ENCODE assay signal across 11 mouse cellular contexts in the genomic region with DNA sequence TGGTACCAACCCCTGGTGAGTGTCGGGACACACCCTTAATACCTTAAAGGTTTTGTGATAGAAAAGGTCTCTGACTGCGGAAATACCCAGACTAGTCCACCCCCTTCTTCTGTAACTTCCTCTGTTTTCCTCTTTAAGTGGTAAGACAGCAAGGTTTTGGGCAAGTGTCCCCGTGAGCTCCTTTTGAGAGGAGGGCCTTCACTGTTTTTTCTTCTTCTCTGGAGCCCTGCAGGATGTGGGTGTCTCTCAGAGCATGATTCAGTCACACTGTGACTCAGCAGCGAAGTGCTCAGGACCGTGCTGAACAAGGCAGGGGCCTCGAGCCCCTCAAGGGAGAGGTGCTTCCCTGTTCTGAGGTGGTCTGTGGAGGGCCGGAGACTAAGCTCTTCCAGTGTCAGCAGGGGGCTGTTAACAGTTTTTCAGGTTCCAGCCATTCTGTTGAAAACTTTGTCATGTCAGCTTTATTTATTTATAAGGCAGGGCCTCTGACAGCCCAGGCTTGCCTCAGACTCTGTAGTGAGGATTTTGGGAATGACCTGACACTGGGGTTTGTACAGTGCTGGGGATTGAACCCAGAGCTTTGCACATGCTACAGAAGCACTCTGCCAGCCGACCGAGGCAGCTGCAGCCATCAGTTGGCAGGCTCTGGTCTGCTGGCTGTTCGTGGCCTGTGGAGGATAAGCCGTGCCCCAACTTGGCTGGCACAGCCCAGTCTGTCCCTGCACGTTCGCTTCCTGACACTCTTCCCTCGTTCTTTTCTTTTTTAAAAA. TPM values are rescaled to one million over a fixed set of nuclear protein-coding genes. Genes with fewer than 3 reads are reported as not detected.
DNase-seq lines count a peak whose midpoint lies in the region; ATAC-seq and TF ChIP-seq lines count a peak whose summit lies in the region.
"Had no signal": no experiment of that assay in that cellular context is flagged by ENCODE, and none has a peak within 500 bp of the region (broad histone marks: within the 10 kb centered on the region; RNA-seq: fewer than 3 reads in every experiment).

No protein-coding gene starts in this region.

- 0 out of 2 replicates have a peak overlapping the region, but pooled peaks have one; percentile 1 for H3K9ac ChIP-seq in forebrain, embryonic 13.5 days
- H3K9ac ChIP-seq in forebrain, embryonic 14.5 days (ENCODE audit: low read length), result no peak overlapping the region
- H3K9ac ChIP-seq in liver, postnatal 0 days (replicated peaks), result no peak overlapping the region

- no peak for DNase-seq in forebrain, embryonic 14.5 days (ENCODE audit: low spot score)
- peak; percentile 75 for DNase-seq in right cerebral cortex, adult 18-20 months
- no peak for DNase-seq in right cerebral cortex, postnatal 10 days (ENCODE audit: low spot score in 2 of 2)
- no peak for DNase-seq in liver, postnatal 0 days
- DNase-seq in thymus, postnatal 25 days, result peak; percentile 38
- DNase-seq in spleen, adult 18-20 months, result no peak
- DNase-seq in ovary, postnatal 14 days (ENCODE audit: low spot score), result no peak
- DNase-seq: cerebellum, adult 11-12 months had no signal

- ATAC-seq in forebrain, embryonic 13.5 days, result no peak
- ATAC-seq in forebrain, embryonic 14.5 days, result no peak
- 0 out of 2 replicates have a peak, but pooled peaks have one; percentile 19 for ATAC-seq in liver, postnatal 0 days
- ATAC-seq: hindbrain, embryonic 16.5 days had no signal

- peaks cover 57% of the 10 kb centered on the region for H3K36me3 ChIP-seq in forebrain, embryonic 13.5 days (ENCODE audit: poor library complexity, severe bottlenecking)
- peaks cover 45% of the 10 kb centered on the region for H3K36me3 ChIP-seq in forebrain, embryonic 14.5 days (ENCODE audit: control insufficient read depth, insufficient read depth, low read length)
- peaks cover 12% of the 10 kb centered on the region; the same call in 1 of the 2 replicates for H3K36me3 ChIP-seq in liver, postnatal 0 days (replicated peaks; ENCODE audit: insufficient read depth, low read length)

- H3K4me3 ChIP-seq in forebrain, embryonic 13.5 days, result no peak overlapping the region
- H3K4me3 ChIP-seq in forebrain, embryonic 14.5 days (ENCODE audit: low read depth, low read length), result no peak overlapping the region
- no peak overlapping the region for H3K4me3 ChIP-seq in liver, postnatal 0 days (ENCODE audit: low read depth, low read length)

- no peaks in the 10 kb centered on the region for H3K27me3 ChIP-seq in forebrain, embryonic 13.5 days
- no peaks in the 10 kb centered on the region for H3K27me3 ChIP-seq in forebrain, embryonic 14.5 days (replicated peaks; ENCODE audit: control insufficient read depth, insufficient read depth, low read length)
- H3K27me3 ChIP-seq in liver, postnatal 0 days (ENCODE audit: insufficient read depth, low read length), result no peaks in the 10 kb centered on the region

- peaks cover 18% of the 10 kb centered on the region for H3K4me1 ChIP-seq in forebrain, embryonic 13.5 days
- H3K4me1 ChIP-seq in forebrain, embryonic 14.5 days (ENCODE audit: control insufficient read depth, insufficient read depth, low read length), result peaks cover 5% of the 10 kb centered on the region
- no peaks in the 10 kb centered on the region for H3K4me1 ChIP-seq in liver, postnatal 0 days (ENCODE audit: insufficient read depth)

- H3K9me3 ChIP-seq in forebrain, embryonic 13.5 days (replicated peaks), result no peaks in the 10 kb centered on the region
- no peaks in the 10 kb centered on the region for H3K9me3 ChIP-seq in forebrain, embryonic 14.5 days (replicated peaks; ENCODE audit: control insufficient read depth, low read length)
- H3K9me3 ChIP-seq in liver, postnatal 0 days (ENCODE audit: low read length), result no peaks in the 10 kb centered on the region
- H3K9me3 ChIP-seq: G1E had no signal

- TF ChIP-seq EP300 in liver, postnatal 0 days (IDR thresholded peaks at IDR 0.05; ENCODE audit: low read depth), result no peak

- H3K4me2 ChIP-seq in forebrain, embryonic 13.5 days, result no peak overlapping the region
- no peak overlapping the region for H3K4me2 ChIP-seq in forebrain, embryonic 14.5 days (ENCODE audit: low read length)
- H3K4me2 ChIP-seq in liver, postnatal 0 days (ENCODE audit: low read depth, low read length), result no peak overlapping the region

- WGBS in forebrain, embryonic 13.5 days, result 82% methylated on average over 14 of the region's 14 CpGs
- 81% methylated on average over 14 of the region's 14 CpGs for WGBS in forebrain, embryonic 14.5 days
- WGBS in liver, postnatal 0 days (ENCODE audit: insufficient replicate concordance), result 53% methylated on average over 14 of the region's 14 CpGs

- no peak for TF ChIP-seq CTCF in liver, postnatal 0 days (IDR thresholded peaks at IDR 0.05; ENCODE audit: low read depth)

- no peak overlapping the region for H3K27ac ChIP-seq in forebrain, embryonic 13.5 days
- H3K27ac ChIP-seq in forebrain, embryonic 14.5 days (ENCODE audit: low read depth, low read length), result no peak overlapping the region
- H3K27ac ChIP-seq in liver, postnatal 0 days (ENCODE audit: low read depth), result 0 out of 2 replicates have a peak overlapping the region, but pooled peaks have one; percentile 23

RNA-seq across cellular contexts. Expression of gene Zbtb17, which starts 10.3 kb away (rescaled TPM):
- 60.9 and 63.7 TPM in 2 replicates for polyA plus RNA-seq in forebrain, embryonic 13.5 days (2015; fragmentation: Nextera tagmentation; extraction: Ambion mirVana)
- 41.3 and 46.5 TPM in 2 replicates for polyA plus RNA-seq in forebrain, embryonic 14.5 days (2014; fragmentation: Nextera tagmentation; extraction: Ambion mirVana)
- 4.6 and 5.5 TPM in 2 replicates for polyA plus RNA-seq in liver, postnatal 0 days (2015; fragmentation: Nextera tagmentation; extraction: Ambion mirVana)

RNA-seq across cellular contexts. Expression of gene Srarp, which starts 18.9 kb away (rescaled TPM):
- polyA plus RNA-seq in forebrain, embryonic 13.5 days (2015; fragmentation: Nextera tagmentation; extraction: Ambion mirVana), result not detected in 2 replicates
- polyA plus RNA-seq in forebrain, embryonic 14.5 days (2014; fragmentation: Nextera tagmentation; extraction: Ambion mirVana), result 0.33 TPM in 1 of 2 replicates, not detected in the other
- not detected in 2 replicates for polyA plus RNA-seq in liver, postnatal 0 days (2015; fragmentation: Nextera tagmentation; extraction: Ambion mirVana)
- polyA plus RNA-seq: G1E had no signal

RNA-seq across cellular contexts. Expression of gene Hspb7, which starts 34.2 kb away (rescaled TPM):
- not detected in 2 replicates for polyA plus RNA-seq in forebrain, embryonic 13.5 days (2015; fragmentation: Nextera tagmentation; extraction: Ambion mirVana)
- not detected in 2 replicates for polyA plus RNA-seq in forebrain, embryonic 14.5 days (2014; fragmentation: Nextera tagmentation; extraction: Ambion mirVana)
- 0.04 and 0.49 TPM in 2 replicates for polyA plus RNA-seq in liver, postnatal 0 days (2015; fragmentation: Nextera tagmentation; extraction: Ambion mirVana)
- polyA plus RNA-seq: G1E had no signal

RNA-seq across cellular contexts. Expression of gene Clcnkb, which starts 39.0 kb away (rescaled TPM):
- polyA plus RNA-seq in forebrain, embryonic 13.5 days (2015; fragmentation: Nextera tagmentation; extraction: Ambion mirVana), result not detected in 2 replicates
- not detected in 2 replicates for polyA plus RNA-seq in forebrain, embryonic 14.5 days (2014; fragmentation: Nextera tagmentation; extraction: Ambion mirVana)
- polyA plus RNA-seq in liver, postnatal 0 days (2015; fragmentation: Nextera tagmentation; extraction: Ambion mirVana), result not detected in 2 replicates
- polyA plus RNA-seq: G1E; hindbrain, embryonic 16.5 days had no signal

RNA-seq across cellular contexts. Expression of gene Clcnka, which starts 56.2 kb away (rescaled TPM):
- 0.10 TPM in 1 of 2 replicates, not detected in the other for polyA plus RNA-seq in forebrain, embryonic 13.5 days (2015; fragmentation: Nextera tagmentation; extraction: Ambion mirVana)
- not detected in 2 replicates for polyA plus RNA-seq in forebrain, embryonic 14.5 days (2014; fragmentation: Nextera tagmentation; extraction: Ambion mirVana)
- not detected in 2 replicates for polyA plus RNA-seq in liver, postnatal 0 days (2015; fragmentation: Nextera tagmentation; extraction: Ambion mirVana)
- polyA plus RNA-seq: G1E had no signal

Comparison
In these comparisons a context has a peak if more than half of its experiments do, and no peak if none do; other contexts are left out.
1. DNase-seq: peak in right cerebral cortex, adult 18-20 months (single experiment) and thymus, postnatal 25 days (single experiment); none in forebrain, embryonic 14.5 days (single experiment), right cerebral cortex, postnatal 10 days (0 of 2), liver, postnatal 0 days (single experiment), spleen, adult 18-20 months (0 of 2) and ovary, postnatal 14 days (single experiment).